10 mouse cellular contexts compared by ENCODE assay signal in the genomic region with DNA sequence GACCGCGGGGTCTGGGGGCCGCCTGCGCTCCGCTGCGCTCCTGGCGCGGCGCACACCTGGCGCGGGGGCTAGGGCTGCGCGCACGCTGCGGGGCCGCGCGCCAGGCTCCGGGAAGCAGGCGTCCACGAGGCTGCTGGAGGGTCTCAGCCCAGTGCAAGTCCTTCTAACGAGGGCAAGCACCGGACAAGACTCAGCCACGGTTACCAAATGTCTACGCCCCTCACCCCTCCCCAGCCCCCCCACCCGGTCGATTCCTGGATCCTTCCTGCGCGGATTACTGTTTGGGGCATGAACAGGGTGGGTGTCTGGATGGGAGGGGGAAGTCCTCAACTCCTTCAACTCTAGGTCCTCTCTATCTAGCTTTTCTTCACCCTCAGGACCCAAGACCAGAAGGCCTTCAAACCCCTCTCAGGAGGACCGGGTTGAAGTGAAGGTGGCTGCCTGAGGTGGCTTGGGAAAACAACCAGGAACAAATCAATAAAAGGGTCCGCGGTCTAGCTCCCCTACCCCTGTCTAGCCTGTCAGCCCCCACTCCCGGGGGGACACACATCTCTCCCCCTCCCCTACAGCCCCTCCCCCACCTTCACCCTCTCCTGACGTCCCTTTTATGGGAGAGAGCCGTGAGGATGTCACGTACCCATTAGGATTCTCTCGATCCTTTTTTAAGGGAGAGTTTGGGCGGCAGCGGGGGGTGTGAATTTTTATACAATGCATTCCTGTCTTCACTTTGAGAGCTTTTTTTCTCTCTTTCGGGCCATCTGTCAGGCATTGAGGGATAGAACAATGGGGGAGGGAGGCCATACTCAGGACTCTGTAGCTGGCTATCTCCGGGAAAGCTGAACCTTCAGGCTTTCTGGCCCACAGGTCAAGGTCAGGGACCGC. TPM values are rescaled to one million over a fixed set of nuclear protein-coding genes. Genes with fewer than 3 reads are reported as not detected.
DNase-seq lines count a peak whose midpoint lies in the region; ATAC-seq lines count a peak whose summit lies in the region.
"Had no signal": no experiment of that assay in that cellular context is flagged by ENCODE, and none has a peak within 500 bp of the region (broad histone marks: within the 10 kb centered on the region; RNA-seq: fewer than 3 reads in every experiment).

A gene (minus strand): TSS at position 198 of the 882 bp plus-strand sequence.

- H3K27ac ChIP-seq in heart, embryonic 12.5 days (ENCODE audit: poor library complexity, severe bottlenecking): no peak within 1 kb of the TSS
- H3K27ac ChIP-seq in hindbrain, embryonic 12.5 days: peak within 1 kb of the TSS; percentile 90
- H3K27ac ChIP-seq in limb, embryonic 13.5 days: no peak within 1 kb of the TSS

- peak within 1 kb of the TSS; percentile 52 for H3K4me3 ChIP-seq in heart, embryonic 12.5 days
- peak within 1 kb of the TSS; percentile 78 for H3K4me3 ChIP-seq in hindbrain, embryonic 12.5 days
- H3K4me3 ChIP-seq in limb, embryonic 13.5 days: peak within 1 kb of the TSS; percentile 53
- H3K4me3 ChIP-seq: erythroblast, embryonic 14.5 days had no signal

- H3K9me3 ChIP-seq in heart, embryonic 12.5 days (replicated peaks): no peaks in the 10 kb centered on the region
- H3K9me3 ChIP-seq in hindbrain, embryonic 12.5 days (replicated peaks): no peaks in the 10 kb centered on the region
- H3K9me3 ChIP-seq in limb, embryonic 13.5 days: no peaks in the 10 kb centered on the region

- 2% methylated on average over 42 of the region's 42 CpGs for WGBS in heart, embryonic 12.5 days
- WGBS in hindbrain, embryonic 12.5 days: under 1% methylated on average over 42 of the region's 42 CpGs
- under 1% methylated on average over 26 of the region's 42 CpGs for WGBS in limb, embryonic 13.5 days

- H3K4me2 ChIP-seq in heart, embryonic 12.5 days: peak within 1 kb of the TSS; percentile 89
- peak within 1 kb of the TSS; percentile 89 for H3K4me2 ChIP-seq in hindbrain, embryonic 12.5 days (replicated peaks)
- peak within 1 kb of the TSS; percentile 90 for H3K4me2 ChIP-seq in limb, embryonic 13.5 days (replicated peaks)

- no peak for ATAC-seq in heart, embryonic 12.5 days (ENCODE audit: insufficient number of reproducible peaks, low FRiP score)
- peak; percentile 73 for ATAC-seq in hindbrain, embryonic 12.5 days (ENCODE audit: low FRiP score)
- ATAC-seq in limb, embryonic 13.5 days (ENCODE audit: low FRiP score, low read depth): no peak
- no peak for ATAC-seq in megakaryocyte-erythroid progenitor cell, adult 5-6 weeks (replicated peaks; ENCODE audit: low FRiP score, low TSS enrichment, poor library complexity, severe bottlenecking)

- no peak for DNase-seq in heart, postnatal 25 days (ENCODE audit: low spot score)
- DNase-seq in cerebellum, postnatal 10 days: peak; percentile 38 to 45
- DNase-seq in right cerebral cortex, postnatal 4 days: peak; percentile 56
- no peak for DNase-seq in ovary, adult 18-20 months (ENCODE audit: low spot score)

- peaks cover 72% of the 10 kb centered on the region for H3K27me3 ChIP-seq in heart, embryonic 12.5 days (replicated peaks)
- H3K27me3 ChIP-seq in hindbrain, embryonic 12.5 days: peaks cover 35% of the 10 kb centered on the region
- H3K27me3 ChIP-seq in limb, embryonic 13.5 days: peaks cover 94% of the 10 kb centered on the region

- intact Hi-C loops in heart, postnatal 25 days (cut with DNase I): no loop called here

- peak within 1 kb of the TSS; percentile 45 for H3K9ac ChIP-seq in heart, embryonic 12.5 days
- peak within 1 kb of the TSS; percentile 81 for H3K9ac ChIP-seq in hindbrain, embryonic 12.5 days
- no peak within 1 kb of the TSS for H3K9ac ChIP-seq in limb, embryonic 13.5 days

- no peaks in the 10 kb centered on the region for H3K36me3 ChIP-seq in heart, embryonic 12.5 days
- H3K36me3 ChIP-seq in hindbrain, embryonic 12.5 days: no peaks in the 10 kb centered on the region
- H3K36me3 ChIP-seq in limb, embryonic 13.5 days: no peaks in the 10 kb centered on the region

- H3K4me1 ChIP-seq in heart, embryonic 12.5 days (replicated peaks): peaks cover 46% of the 10 kb centered on the region
- peaks cover 55% of the 10 kb centered on the region for H3K4me1 ChIP-seq in hindbrain, embryonic 12.5 days
- peaks cover 35% of the 10 kb centered on the region for H3K4me1 ChIP-seq in limb, embryonic 13.5 days

RNA-seq across cellular contexts. Expression of the gene that starts here (rescaled TPM):
- polyA plus RNA-seq in heart, embryonic 12.5 days (2016; fragmentation: Nextera tagmentation; extraction: Ambion mirVana): 0.79 and 0.96 TPM in 2 replicates
- total RNA-seq in heart, postnatal 25 days (2021): not detected
- polyA plus RNA-seq in hindbrain, embryonic 12.5 days (2016; fragmentation: Nextera tagmentation; extraction: Ambion mirVana): 38.0 and 39.9 TPM in 2 replicates
- polyA plus RNA-seq in limb, embryonic 13.5 days (2015; fragmentation: Nextera tagmentation; extraction: Ambion mirVana): 0.11 and 0.17 TPM in 2 replicates
- not detected in 2 replicates for total RNA-seq in megakaryocyte-erythroid progenitor cell, adult 5-6 weeks (2014; fragmentation: Nextera tagmentation)
- total RNA-seq in megakaryocyte-erythroid progenitor cell, adult 5-6 weeks (2017): not detected in 2 replicates
- polyA plus RNA-seq: C2C12; erythroblast, embryonic 14.5 days had no signal

Comparison
In these comparisons a context has a peak if more than half of its experiments do, and no peak if none do; other contexts are left out.
1. RNA of the gene that starts here (polyA plus RNA-seq): 38.0 to 39.9 TPM in hindbrain, embryonic 12.5 days; 0.79 to 0.96 TPM in heart, embryonic 12.5 days and 0.11 to 0.17 TPM in limb, embryonic 13.5 days; every median in the first group is over 10 times any median in the second.
2. DNase-seq: peak in cerebellum, postnatal 10 days (2 of 2) and right cerebral cortex, postnatal 4 days (single experiment); none in heart, postnatal 25 days (single experiment) and ovary, adult 18-20 months (single experiment).
3. Peak in every context shown above with its lines, with median percentiles within 50 percentile points of each other: H3K4me2 ChIP-seq and H3K4me3 ChIP-seq.